Comparison of ENCODE assay signal across 8 mouse cellular contexts in the genomic region with DNA sequence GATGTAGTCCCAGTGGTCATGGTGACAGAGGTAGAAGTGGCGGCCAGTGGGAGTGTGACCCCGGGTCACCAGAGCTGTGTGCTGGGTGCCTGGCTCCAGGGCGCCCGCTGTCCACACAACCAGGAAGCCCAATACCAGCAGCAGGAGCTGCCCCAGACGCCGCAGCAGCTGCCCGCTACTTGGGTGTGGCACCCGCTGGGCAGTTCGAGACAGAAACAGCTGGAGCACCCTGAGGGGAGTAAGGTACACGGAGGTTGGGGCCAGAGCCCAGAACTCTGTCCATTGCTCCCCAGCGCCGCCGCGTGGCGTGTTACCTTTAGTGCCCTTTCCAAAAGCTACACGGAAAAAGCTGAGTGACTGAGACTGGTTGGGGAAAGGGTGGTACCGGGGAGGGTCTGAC. TPM values are rescaled to one million over a fixed set of nuclear protein-coding genes. Genes with fewer than 3 reads are reported as not detected.
A peak's percentile ranks its signal among the peaks of the same experiment; 100 is the strongest.
DNase-seq lines count a peak whose midpoint lies in the region; ATAC-seq and TF ChIP-seq lines count a peak whose summit lies in the region.

No protein-coding gene starts in this region.

- DNase-seq in heart, adult 2 months = peak; percentile 24 to 55
- DNase-seq in heart, postnatal 25 days (ENCODE audit: low spot score) = no peak
- DNase-seq in T-cell, adult 2 months (ENCODE audit: low spot score) = peak; percentile 32
- DNase-seq in liver, adult 2 months (ENCODE audit: extremely low read depth, low read depth, low spot score) = peak; percentile 24
- DNase-seq in ovary, adult 18-20 months (ENCODE audit: low spot score) = no peak

- intact Hi-C loops in heart, adult 2 months (cut with DNase I) = no loop called here
- intact Hi-C loops in heart, postnatal 25 days (cut with DNase I) = no loop called here

- H3K9ac ChIP-seq in heart, adult 2 months (ENCODE audit: low read depth, low read length) = no peak overlapping the region
- H3K9ac ChIP-seq in heart, embryonic 13.5 days = peak overlapping the region; percentile 60
- no peak overlapping the region for H3K9ac ChIP-seq in liver, adult 2 months (ENCODE audit: low read depth, low read length)
- no peak overlapping the region for H3K9ac ChIP-seq in forebrain, embryonic 13.5 days

- WGBS in heart, adult 2 months = 21% methylated on average over 17 of the region's 17 CpGs
- 21% methylated on average over 17 of the region's 17 CpGs for WGBS in heart, embryonic 13.5 days
- 31% methylated on average over 17 of the region's 17 CpGs for WGBS in liver, adult 2 months
- 11% methylated on average over 17 of the region's 17 CpGs for WGBS in small intestine, adult 2 months
- 30% methylated on average over 17 of the region's 17 CpGs for WGBS in forebrain, embryonic 13.5 days

- no peaks in the 10 kb centered on the region for H3K79me2 ChIP-seq in heart, adult 2 months (replicated peaks; ENCODE audit: control insufficient read depth, insufficient read depth, low read length)
- H3K79me2 ChIP-seq in liver, adult 2 months (ENCODE audit: control insufficient read depth, insufficient read depth, low read length) = no peaks in the 10 kb centered on the region

- peak; percentile 55 for TF ChIP-seq CTCF in heart, adult 2 months (IDR thresholded peaks at IDR 0.05)
- peak; percentile 79 for TF ChIP-seq CTCF in liver, adult 2 months (IDR thresholded peaks at IDR 0.05; ENCODE audit: low read depth, low read length)
- TF ChIP-seq CTCF in small intestine, adult 2 months (IDR thresholded peaks at IDR 0.05; ENCODE audit: extremely low read depth, insufficient read length, insufficient replicate concordance, low read depth, low read length) = peak; percentile 66

- H3K36me3 ChIP-seq in heart, adult 2 months (ENCODE audit: control insufficient read depth, insufficient read depth, low read length) = no peaks in the 10 kb centered on the region
- no peaks in the 10 kb centered on the region for H3K36me3 ChIP-seq in heart, embryonic 13.5 days
- H3K36me3 ChIP-seq in liver, adult 2 months (ENCODE audit: control insufficient read depth, insufficient read depth, low read length) = no peaks in the 10 kb centered on the region
- H3K36me3 ChIP-seq in small intestine, adult 2 months (ENCODE audit: control insufficient read depth, insufficient read depth, low read length) = no peaks in the 10 kb centered on the region
- H3K36me3 ChIP-seq in forebrain, embryonic 13.5 days (ENCODE audit: poor library complexity, severe bottlenecking) = no peaks in the 10 kb centered on the region

- no peaks in the 10 kb centered on the region; the same call in 1 of the 2 replicates for H3K27me3 ChIP-seq in heart, adult 2 months (ENCODE audit: control insufficient read depth, insufficient read depth, low read length)
- H3K27me3 ChIP-seq in heart, embryonic 13.5 days (replicated peaks) = peaks cover 26% of the 10 kb centered on the region
- no peaks in the 10 kb centered on the region for H3K27me3 ChIP-seq in liver, adult 2 months (ENCODE audit: control insufficient read depth, insufficient read depth, low read length)
- H3K27me3 ChIP-seq in small intestine, adult 2 months (ENCODE audit: control insufficient read depth, insufficient read depth, low read length) = no peaks in the 10 kb centered on the region; the same call in 1 of the 2 replicates
- peaks cover 4% of the 10 kb centered on the region; the same call in 1 of the 2 replicates for H3K27me3 ChIP-seq in forebrain, embryonic 13.5 days

- H3K9me3 ChIP-seq in heart, embryonic 13.5 days = no peaks in the 10 kb centered on the region
- no peaks in the 10 kb centered on the region for H3K9me3 ChIP-seq in forebrain, embryonic 13.5 days (replicated peaks)

- H3K4me3 ChIP-seq in heart, adult 2 months = no peak overlapping the region
- H3K4me3 ChIP-seq in heart, embryonic 13.5 days = peak overlapping the region; percentile 18
- no peak overlapping the region for H3K4me3 ChIP-seq in liver, adult 2 months (ENCODE audit: insufficient read depth, low read depth, low read length)
- peak overlapping the region; percentile 38 for H3K4me3 ChIP-seq in small intestine, adult 2 months (ENCODE audit: low read depth, low read length)
- no peak overlapping the region for H3K4me3 ChIP-seq in forebrain, embryonic 13.5 days

- no peak overlapping the region for H3K27ac ChIP-seq in heart, adult 2 months
- no peak overlapping the region for H3K27ac ChIP-seq in heart, embryonic 13.5 days (replicated peaks)
- no peak overlapping the region for H3K27ac ChIP-seq in liver, adult 2 months (replicated peaks; ENCODE audit: insufficient read depth, low read depth, low read length)
- H3K27ac ChIP-seq in small intestine, adult 2 months (ENCODE audit: insufficient read depth, low read depth, low read length) = no peak overlapping the region
- no peak overlapping the region for H3K27ac ChIP-seq in forebrain, embryonic 13.5 days

- no peak for TF ChIP-seq POLR2A in heart, adult 2 months (IDR thresholded peaks at IDR 0.05; ENCODE audit: insufficient read depth, low read depth, low read length)
- TF ChIP-seq POLR2A in liver, adult 2 months (IDR thresholded peaks at IDR 0.05; ENCODE audit: extremely low read depth, insufficient read depth, low read length) = no peak
- no peak for TF ChIP-seq POLR2A in small intestine, adult 2 months (IDR thresholded peaks at IDR 0.05; ENCODE audit: low read depth, low read length)

- no peak for ATAC-seq in heart, embryonic 13.5 days (ENCODE audit: extremely low read depth, insufficient number of reproducible peaks, low FRiP score, low TSS enrichment)
- ATAC-seq in forebrain, embryonic 13.5 days = no peak

- TF ChIP-seq EP300 in heart, adult 2 months (IDR thresholded peaks at IDR 0.05; ENCODE audit: insufficient read depth, low read depth, low read length) = no peak

- H3K4me2 ChIP-seq in heart, embryonic 13.5 days = peak overlapping the region; percentile 51
- no peak overlapping the region for H3K4me2 ChIP-seq in forebrain, embryonic 13.5 days

- H3K4me1 ChIP-seq in heart, adult 2 months (ENCODE audit: control insufficient read depth, insufficient read depth, low read length) = no peaks in the 10 kb centered on the region
- H3K4me1 ChIP-seq in heart, embryonic 13.5 days = peaks cover 31% of the 10 kb centered on the region
- no peaks in the 10 kb centered on the region for H3K4me1 ChIP-seq in liver, adult 2 months (ENCODE audit: control insufficient read depth, insufficient read depth, low read length)
- H3K4me1 ChIP-seq in small intestine, adult 2 months (ENCODE audit: control insufficient read depth, insufficient read depth, insufficient read length, low read length) = 0 out of 2 replicates have a peak, but pooled peaks cover 2% of the 10 kb centered on the region
- H3K4me1 ChIP-seq in forebrain, embryonic 13.5 days = peaks cover 9% of the 10 kb centered on the region

RNA-seq across cellular contexts. Expression of a gene that starts 8.3 kb away (rescaled TPM):
- total RNA-seq in heart, adult 2 months (2021) = under 1 TPM; 0.05 to 0.08 TPM
- 0.03 TPM in 1 of 2 replicates, not detected in the other for polyA plus RNA-seq in heart, adult 2 months (2012; rRNA removed)
- total RNA-seq in heart, postnatal 25 days (2021) = under 1 TPM; 0.05 to 0.06 TPM
- polyA plus RNA-seq in heart, embryonic 13.5 days (2015; fragmentation: Nextera tagmentation; extraction: Ambion mirVana) = 0.03 and 0.04 TPM in 2 replicates
- total RNA-seq in liver, adult 2 months (2014; rRNA removed) = not detected in 2 replicates
- polyA plus RNA-seq in liver, adult 2 months (2012; rRNA removed) = 0.01 TPM in 1 of 2 replicates, not detected in the other
- polyA plus RNA-seq in small intestine, adult 2 months (2012; rRNA removed) = 0.03 TPM in 2 replicates
- polyA plus RNA-seq in forebrain, embryonic 13.5 days (2015; fragmentation: Nextera tagmentation; extraction: Ambion mirVana) = 0.19 and 0.25 TPM in 2 replicates

RNA-seq across cellular contexts. Expression of a gene that starts 18.7 kb away (rescaled TPM):
- 10 to 100 TPM; 21.4 to 22.8 TPM for total RNA-seq in heart, adult 2 months (2021)
- 8.9 and 18.6 TPM in 2 replicates for polyA plus RNA-seq in heart, adult 2 months (2012; rRNA removed)
- total RNA-seq in heart, postnatal 25 days (2021) = 10 to 100 TPM; 17.9 to 19.9 TPM
- 3.2 and 3.4 TPM in 2 replicates for polyA plus RNA-seq in heart, embryonic 13.5 days (2015; fragmentation: Nextera tagmentation; extraction: Ambion mirVana)
- 4.0 TPM in 2 replicates for total RNA-seq in liver, adult 2 months (2014; rRNA removed)
- polyA plus RNA-seq in liver, adult 2 months (2012; rRNA removed) = 3.1 and 3.7 TPM in 2 replicates
- polyA plus RNA-seq in small intestine, adult 2 months (2012; rRNA removed) = 2.5 and 4.6 TPM in 2 replicates
- 7.7 and 8.6 TPM in 2 replicates for polyA plus RNA-seq in forebrain, embryonic 13.5 days (2015; fragmentation: Nextera tagmentation; extraction: Ambion mirVana)

RNA-seq across cellular contexts. Expression of a gene that starts 28.1 kb away (rescaled TPM):
- 10 to 100 TPM; 48.9 to 62.5 TPM for total RNA-seq in heart, adult 2 months (2021)
- 33.7 and 51.4 TPM in 2 replicates for polyA plus RNA-seq in heart, adult 2 months (2012; rRNA removed)
- total RNA-seq in heart, postnatal 25 days (2021) = 10 to 100 TPM; 57.8 to 60.6 TPM
- 51.7 and 56.7 TPM in 2 replicates for polyA plus RNA-seq in heart, embryonic 13.5 days (2015; fragmentation: Nextera tagmentation; extraction: Ambion mirVana)
- 19.0 and 19.9 TPM in 2 replicates for total RNA-seq in liver, adult 2 months (2014; rRNA removed)
- polyA plus RNA-seq in liver, adult 2 months (2012; rRNA removed) = 12.8 and 13.3 TPM in 2 replicates
- polyA plus RNA-seq in small intestine, adult 2 months (2012; rRNA removed) = 4.9 and 8.6 TPM in 2 replicates
- polyA plus RNA-seq in forebrain, embryonic 13.5 days (2015; fragmentation: Nextera tagmentation; extraction: Ambion mirVana) = 47.4 and 49.1 TPM in 2 replicates

Comparison
In these comparisons a context has a peak if more than half of its experiments do, and no peak if none do; other contexts are left out.
1. DNase-seq: peak in heart, adult 2 months (2 of 2), T-cell, adult 2 months (single experiment) and liver, adult 2 months (single experiment); none in heart, postnatal 25 days (single experiment) and ovary, adult 18-20 months (single experiment).
2. H3K4me3 ChIP-seq: peak in heart, embryonic 13.5 days (single experiment) and small intestine, adult 2 months (single experiment); none in heart, adult 2 months (single experiment), liver, adult 2 months (single experiment) and forebrain, embryonic 13.5 days (single experiment).
3. Peak in every context shown above with its lines, with median percentiles within 50 percentile points of each other: CTCF ChIP-seq.